Mouse (Mus musculus) heart, postnatal 25 days (tissue): ENCODE data around the gene AU022252. TPM values are rescaled to one million over a fixed set of nuclear protein-coding genes. Genes with fewer than 3 reads are reported as not detected.

Experiments
- DNase-seq: peaks from one replicate; pipeline ENCODE4 v3.0.0; 2022; ENCODE audit warnings: low spot score
- intact Hi-C: fragments of 180-260 bp; cut with DNase I; formaldehyde crosslinking; loops from one replicate; pipeline ENCODE4 v1.15.1; 2025
- total RNA-seq, 2 experiments: library from RNA; stranded (reverse); gene quantifications; 2 replicates each; pipeline ENCODE4 v1.2.3; 2021

Gene AU022252
- total RNA-seq, 2 experiments from 2014 or later: 21.5 to 23.5 TPM

- no peak for DNase-seq
- intact Hi-C loops: no loop called here
These were observed 39.8 kb downstream of the AU022252 start for GRCm38 (mm10) chr4:119192757-119193156.

- intact Hi-C loops: no loop called here
- DNase-seq: no peak
These were observed 41.2 kb downstream of the AU022252 start for GRCm38 (mm10) chr4:119191273-119191672.

GRCm38 (mm10) chr4:119190618-119191017 is 41.9 kb downstream of the AU022252 start:
- intact Hi-C loops: no loop called here
- no peak for DNase-seq

GRCm38 (mm10) chr4:119189864-119190263 is 42.6 kb downstream of the AU022252 start, which contains the start of gene Ermap:
Ermap (minus strand) TSS chr4:119190011.
- intact Hi-C loops: no loop called here
- DNase-seq: no peak

GRCm38 (mm10) chr4:119189392-119189791 is 43.1 kb downstream of the AU022252 start:
- no peak for DNase-seq

GRCm38 (mm10) chr4:119188060-119188785 is 44.3 kb downstream of the AU022252 start:
- intact Hi-C loops: no loop called here
- DNase-seq: no peak

More at GRCm38 (mm10) chr4:119189392-119189791, 43.1 kb downstream of the AU022252 start:
- intact Hi-C loops: no loop called here

- intact Hi-C loops: no loop called here
- DNase-seq: no peak
These were observed 46.7 kb downstream of the AU022252 start for GRCm38 (mm10) chr4:119185771-119186170.

- intact Hi-C loops: no loop called here
- DNase-seq: no peak
These were observed 49.0 kb downstream of the AU022252 start for GRCm38 (mm10) chr4:119183525-119183924.

GRCm38 (mm10) chr4:119181456-119181855 is 51.1 kb downstream of the AU022252 start:
- intact Hi-C loops: no loop called here
- no peak for DNase-seq

GRCm38 (mm10) chr4:119180133-119180707 is 52.3 kb downstream of the AU022252 start:
- intact Hi-C loops: no loop called here
- DNase-seq: no peak

GRCm38 (mm10) chr4:119178331-119178730 is 54.2 kb downstream of the AU022252 start:
- intact Hi-C loops: no loop called here
- DNase-seq: peak; percentile 34

- intact Hi-C loops: no loop called here
- peak; percentile 13 for DNase-seq
These were observed 54.8 kb downstream of the AU022252 start for GRCm38 (mm10) chr4:119177702-119178101.

GRCm38 (mm10) chr4:119173851-119174453 is 58.6 kb downstream of the AU022252 start, which contains the start of gene Zfp691:
Zfp691 (minus strand) TSS chr4:119174195.
- intact Hi-C loops: no loop called here
- peak; percentile 92 for DNase-seq

GRCm38 (mm10) chr4:119172919-119173650 is 59.4 kb downstream of the AU022252 start:
- DNase-seq: no peak
- intact Hi-C loops: no loop called here

GRCm38 (mm10) chr4:119167663-119168062 is 64.8 kb downstream of the AU022252 start:
- DNase-seq: no peak
- intact Hi-C loops: loop anchor here (1.0 to 5.0 kb wide), 2 partner anchors 35 to 162 kb away; no protein-coding TSS in a partner anchor

GRCm38 (mm10) chr4:119167068-119167467 is 65.4 kb downstream of the AU022252 start:
- no peak for DNase-seq
- intact Hi-C loops: loop anchor here (1.0 to 5.0 kb wide), 2 partner anchors 35 to 162 kb away; no protein-coding TSS in a partner anchor

GRCm38 (mm10) chr4:119165916-119166315 is 66.6 kb downstream of the AU022252 start:
- intact Hi-C loops: loop anchor here (5.0 kb wide), 1 partner anchor 36 kb away; no protein-coding TSS in a partner anchor
- DNase-seq: no peak

GRCm38 (mm10) chr4:119162990-119163389 is 69.5 kb downstream of the AU022252 start:
- intact Hi-C loops: no loop called here
- no peak for DNase-seq

GRCm38 (mm10) chr4:119161358-119161757 is 71.2 kb downstream of the AU022252 start:
- DNase-seq: no peak
- intact Hi-C loops: no loop called here

GRCm38 (mm10) chr4:119157891-119158290 is 74.6 kb downstream of the AU022252 start:
- DNase-seq: no peak
- intact Hi-C loops: no loop called here
